Mouse (Mus musculus) intestine, embryonic 14.5 days (tissue): Measurements from ENCODE around the gene Ces2a. TPM values are rescaled to one million over a fixed set of nuclear protein-coding genes. Genes with fewer than 3 reads are reported as not detected.

ENCODE experiments used
- ATAC-seq: fragments of 200-750 bp; cut with Nextera tagmentation; replicated peaks from 2 replicates; pipeline ENCODE4 v1.8.0; 2017; ENCODE audit warnings: low read depth, moderate number of reproducible peaks, moderate TSS enrichment, moderate library complexity; ENCODE audit not compliant: low FRiP score, low TSS enrichment
- DNase-seq: peaks from one replicate; pipeline ENCODE4 v3.0.0-alpha.2; 2018; ENCODE audit warnings: low spot score
- H3K27ac ChIP-seq: fragments of 300-500 bp; sonication (generic); 2 replicates; pipeline ENCODE4 v1.5.1; 2014; ENCODE audit warnings: low read depth, mild to moderate bottlenecking, control low read depth
- H3K27me3 ChIP-seq: fragments of 300-500 bp; sonication (generic); replicated peaks from 2 replicates; pipeline ENCODE4 v1.6.1; 2014; ENCODE audit warnings: low read length, control low read depth; ENCODE audit not compliant: control insufficient read depth, insufficient read depth
- H3K36me3 ChIP-seq: fragments of 300-500 bp; sonication (generic); 2 replicates; pipeline ENCODE4 v1.6.1; 2014; ENCODE audit warnings: low read length, control low read depth; ENCODE audit not compliant: control insufficient read depth, insufficient read depth
- H3K4me1 ChIP-seq: fragments of 300-500 bp; sonication (generic); replicated peaks from 2 replicates; pipeline ENCODE4 v1.6.1; 2014; ENCODE audit warnings: low read length, control low read depth, mixed read lengths; ENCODE audit not compliant: control insufficient read depth, insufficient read depth
- H3K4me2 ChIP-seq: fragments of 300-500 bp; sonication (generic); 2 replicates; pipeline ENCODE4 v1.6.1; 2014; ENCODE audit warnings: low read length
- H3K4me3 ChIP-seq: fragments of 300-500 bp; sonication (generic); 2 replicates; pipeline ENCODE4 v1.5.1; 2014; ENCODE audit warnings: low read depth, low read length, control low read depth, mixed read lengths
- H3K9ac ChIP-seq: fragments of 300-500 bp; sonication (generic); 2 replicates; pipeline ENCODE4 v1.6.1; 2014; ENCODE audit warnings: mild to moderate bottlenecking, low read length
- H3K9me3 ChIP-seq: fragments of 300-500 bp; sonication (generic); 2 replicates; pipeline ENCODE4 v1.6.1; 2016; ENCODE audit warnings: low read length, control low read depth; ENCODE audit not compliant: control insufficient read depth
- WGBS: fragments of 180-500 bp; shearing (Covaris S2); extraction: QIAGEN DNeasy Blood & Tissue Kit; methylation state at CpG from one replicate; pipeline ENCODE4 v1.1.7; 2014; 5-methylcytosine and 5-hydroxymethylcytosine counted together
- polyA plus RNA-seq: library from polyadenylated mRNA; unstranded; fragments of >200 nt; fragmentation: Nextera tagmentation; extraction: Ambion mirVana; gene quantifications from 2 replicates; pipeline ENCODE4 v1.2.1, GENCODE M21; 2014

Gene Ces2a
- 0.42 and 1.1 TPM in 2 replicates for polyA plus RNA-seq

GRCm38 (mm10) chr8:104733753-104734152 lies at the start of gene Ces2a:
TSS of gene Ces2a (plus strand) at chr8:104734003.
- Histone ChIP-seq H3K4me2 (no peak within 1 kb of the TSS), H3K27me3 (no peaks in the 10 kb centered on the region), H3K4me1 (no peaks in the 10 kb centered on the region), H3K4me3 (no peak within 1 kb of the TSS), H3K27ac (no peak within 1 kb of the TSS), H3K9me3 (no peaks in the 10 kb centered on the region), H3K9ac (no peak within 1 kb of the TSS), H3K36me3 (no peaks in the 10 kb centered on the region)
- 67% methylated on average over 1 of the region's 1 CpGs for WGBS
- ATAC-seq (no peak), DNase-seq (no peak)

GRCm38 (mm10) chr8:104688433-104688832 lies 45.4 kb upstream of the Ces2a start:
- Histone ChIP-seq H3K4me3 (no peak overlapping the region), H3K4me2 (no peak overlapping the region), H3K9me3 (no peaks in the 10 kb centered on the region), H3K36me3 (no peaks in the 10 kb centered on the region), H3K9ac (no peak overlapping the region), H3K4me1 (no peaks in the 10 kb centered on the region), H3K27ac (no peak overlapping the region), H3K27me3 (no peaks in the 10 kb centered on the region)
- ATAC-seq (no peak), DNase-seq (no peak)
- WGBS = 44% methylated on average over 4 of the region's 4 CpGs

- DNase-seq = no peak
- H3K4me1 ChIP-seq = no peaks in the 10 kb centered on the region
- H3K9ac ChIP-seq = no peak overlapping the region
- no peaks in the 10 kb centered on the region for H3K9me3 ChIP-seq
- WGBS = 90% methylated on average over 2 of the region's 2 CpGs
- ATAC-seq = no peak
- no peak overlapping the region for H3K27ac ChIP-seq
- no peak overlapping the region for H3K4me2 ChIP-seq
- H3K4me3 ChIP-seq = no peak overlapping the region
- H3K36me3 ChIP-seq = no peaks in the 10 kb centered on the region
- no peaks in the 10 kb centered on the region for H3K27me3 ChIP-seq
Observed at GRCm38 (mm10) chr8:104698556-104698955, 35.2 kb upstream of the Ces2a start.

- H3K4me1 ChIP-seq = no peaks in the 10 kb centered on the region
- no peak overlapping the region for H3K4me3 ChIP-seq
- H3K36me3 ChIP-seq = no peaks in the 10 kb centered on the region
- no peak overlapping the region for H3K4me2 ChIP-seq
- H3K9ac ChIP-seq = no peak overlapping the region
- H3K9me3 ChIP-seq = no peaks in the 10 kb centered on the region
- ATAC-seq (no peak), DNase-seq (no peak)
- H3K27ac ChIP-seq = no peak overlapping the region
- no peaks in the 10 kb centered on the region for H3K27me3 ChIP-seq
- WGBS = 90% methylated on average over 2 of the region's 2 CpGs
Observed at GRCm38 (mm10) chr8:104701900-104702299, 31.9 kb upstream of the Ces2a start.

DNA sequence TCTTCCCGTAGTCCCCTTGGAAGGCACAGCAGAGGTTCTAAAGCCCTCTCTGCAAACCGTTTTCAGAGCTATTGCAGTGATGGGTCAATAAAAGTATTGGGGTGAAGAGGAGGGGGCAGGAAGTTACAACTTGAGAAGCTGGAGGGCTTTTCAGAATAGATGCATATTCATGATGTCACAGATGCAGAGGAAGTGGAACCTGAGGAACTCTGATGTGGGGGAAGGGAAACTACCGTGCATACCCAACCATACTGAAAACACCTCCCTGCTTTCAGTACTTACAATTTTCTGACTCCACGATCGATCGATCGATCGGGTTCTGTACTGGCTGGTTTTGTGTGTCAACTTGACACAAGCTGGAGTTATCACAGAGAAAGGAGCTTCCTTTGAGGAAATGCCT lies 12.6 kb upstream of the Ces2a start:
- Histone ChIP-seq H3K27me3 (no peaks in the 10 kb centered on the region), H3K9me3 (no peaks in the 10 kb centered on the region), H3K4me1 (no peaks in the 10 kb centered on the region), H3K36me3 (no peaks in the 10 kb centered on the region), H3K4me3 (no peak overlapping the region), H3K4me2 (no peak overlapping the region), H3K9ac (no peak overlapping the region), H3K27ac (no peak overlapping the region)
- no peak for ATAC-seq
- DNase-seq = no peak
- WGBS = 79% methylated on average over 8 of the region's 8 CpGs

DNA sequence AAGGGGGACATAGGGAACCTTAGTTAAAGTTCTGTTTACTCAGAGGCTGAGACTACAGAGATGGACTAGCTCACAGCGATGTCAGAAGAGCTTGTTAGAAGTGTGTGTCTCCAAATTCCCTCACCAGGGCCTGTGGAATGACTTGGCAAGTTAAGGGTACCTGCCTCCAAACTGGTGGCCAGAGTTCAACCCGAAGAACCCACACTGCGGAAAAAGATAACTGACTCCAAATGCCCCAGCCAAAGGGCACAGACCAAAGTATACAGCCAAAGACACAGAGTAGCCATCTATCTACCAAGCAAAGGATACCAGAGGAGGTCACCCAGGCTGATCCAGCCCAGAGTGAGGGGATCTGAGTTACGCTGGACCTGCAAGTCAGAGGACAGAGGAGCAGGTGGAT lies 2.4 kb upstream of the Ces2a start:
- H3K36me3 ChIP-seq = no peaks in the 10 kb centered on the region
- no peaks in the 10 kb centered on the region for H3K27me3 ChIP-seq
- no peak overlapping the region for H3K4me2 ChIP-seq
- WGBS = 88% methylated on average over 4 of the region's 4 CpGs
- ATAC-seq = no peak
- H3K9ac ChIP-seq = no peak overlapping the region
- H3K9me3 ChIP-seq = no peaks in the 10 kb centered on the region
- no peak overlapping the region for H3K4me3 ChIP-seq
- DNase-seq = no peak
- H3K27ac ChIP-seq = no peak overlapping the region
- no peaks in the 10 kb centered on the region for H3K4me1 ChIP-seq

GRCm38 (mm10) chr8:104731969-104732368 lies 1.8 kb upstream of the Ces2a start:
- Histone ChIP-seq H3K36me3 (no peaks in the 10 kb centered on the region), H3K4me3 (no peak overlapping the region), H3K9me3 (no peaks in the 10 kb centered on the region), H3K4me1 (no peaks in the 10 kb centered on the region), H3K9ac (no peak overlapping the region), H3K27ac (no peak overlapping the region), H3K4me2 (no peak overlapping the region), H3K27me3 (no peaks in the 10 kb centered on the region)
- WGBS = 46% methylated on average over 6 of the region's 6 CpGs
- DNase-seq = no peak
- no peak for ATAC-seq

GRCm38 (mm10) chr8:104742039-104742438 lies 8.2 kb downstream of the Ces2a start:
- H3K9ac ChIP-seq = no peak overlapping the region
- H3K27ac ChIP-seq = no peak overlapping the region
- H3K4me2 ChIP-seq = no peak overlapping the region
- no peaks in the 10 kb centered on the region for H3K9me3 ChIP-seq
- no peaks in the 10 kb centered on the region for H3K36me3 ChIP-seq
- WGBS = 78% methylated on average over 1 of the region's 1 CpGs
- no peaks in the 10 kb centered on the region for H3K4me1 ChIP-seq
- DNase-seq (no peak), ATAC-seq (no peak)
- H3K4me3 ChIP-seq = no peak overlapping the region
- no peaks in the 10 kb centered on the region for H3K27me3 ChIP-seq

DNA sequence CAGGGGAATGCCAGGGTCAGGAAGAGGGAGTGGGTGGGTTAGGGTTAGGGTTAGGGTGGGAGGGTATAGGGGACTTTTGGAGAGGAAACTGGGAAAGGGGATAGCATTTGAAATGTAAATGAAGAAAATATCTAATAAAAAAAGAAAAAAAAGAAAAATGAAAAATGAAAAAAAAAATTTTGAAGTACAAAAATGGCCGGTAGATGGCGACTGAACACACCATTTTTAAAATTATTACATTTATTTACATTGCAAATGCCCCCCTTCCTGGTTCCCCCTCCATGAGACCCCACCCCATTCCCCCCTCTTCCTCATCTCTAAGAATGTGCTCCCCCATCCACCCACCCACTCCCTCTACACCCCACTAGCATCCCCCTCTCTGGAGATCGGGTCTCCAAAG lies 9.6 kb downstream of the Ces2a start:
- no peaks in the 10 kb centered on the region for H3K27me3 ChIP-seq
- DNase-seq (no peak), ATAC-seq (no peak)
- H3K4me3 ChIP-seq = no peak overlapping the region
- no peaks in the 10 kb centered on the region for H3K9me3 ChIP-seq
- H3K36me3 ChIP-seq = no peaks in the 10 kb centered on the region
- no peak overlapping the region for H3K4me2 ChIP-seq
- H3K27ac ChIP-seq = no peak overlapping the region
- WGBS = 76% methylated on average over 3 of the region's 3 CpGs
- no peaks in the 10 kb centered on the region for H3K4me1 ChIP-seq
- no peak overlapping the region for H3K9ac ChIP-seq
